Mouse (Mus musculus): ENCODE measurements around the gene Mast3.

The Mast3 gene

DNA sequence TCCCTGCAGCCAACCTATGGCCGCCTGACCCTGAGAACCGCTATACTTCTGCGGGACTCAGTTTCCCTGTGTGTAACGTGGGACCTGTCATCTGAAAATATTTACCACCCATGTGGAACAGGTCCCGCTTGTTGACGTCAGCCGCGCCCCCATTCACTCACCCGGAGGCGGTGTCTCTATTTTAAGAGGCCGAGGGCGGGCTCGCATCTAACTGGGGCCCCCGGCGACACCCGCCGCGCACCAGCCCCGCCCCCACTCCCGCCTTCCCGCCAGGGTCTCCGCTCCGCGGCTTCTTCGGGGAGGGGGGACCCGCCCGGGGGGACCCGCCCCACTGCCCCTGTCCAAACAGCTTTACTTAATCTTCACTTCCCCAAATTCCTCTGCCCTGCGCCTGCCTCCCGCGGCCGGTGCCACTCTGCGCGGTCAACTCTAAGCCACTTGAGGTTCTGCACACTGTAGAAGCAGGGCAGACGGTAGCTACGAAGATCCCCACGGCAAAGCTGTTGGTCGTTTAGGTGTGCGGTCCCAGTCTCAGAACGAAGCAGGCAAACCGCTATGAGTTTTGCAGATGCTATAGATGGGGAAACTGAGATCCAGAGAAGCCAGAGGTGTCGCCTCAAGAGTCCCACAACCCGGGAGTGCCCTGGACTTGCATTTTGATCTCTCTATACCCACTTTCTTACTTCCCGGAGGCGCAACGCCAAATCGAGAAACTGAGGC is 933 bp downstream of the Mast3 start:
- peak in 1 of 2 experiments; percentile 52 for DNase-seq (ENCODE audit: low read depth in 1 of 2, low spot score in 2 of 2)

DNA sequence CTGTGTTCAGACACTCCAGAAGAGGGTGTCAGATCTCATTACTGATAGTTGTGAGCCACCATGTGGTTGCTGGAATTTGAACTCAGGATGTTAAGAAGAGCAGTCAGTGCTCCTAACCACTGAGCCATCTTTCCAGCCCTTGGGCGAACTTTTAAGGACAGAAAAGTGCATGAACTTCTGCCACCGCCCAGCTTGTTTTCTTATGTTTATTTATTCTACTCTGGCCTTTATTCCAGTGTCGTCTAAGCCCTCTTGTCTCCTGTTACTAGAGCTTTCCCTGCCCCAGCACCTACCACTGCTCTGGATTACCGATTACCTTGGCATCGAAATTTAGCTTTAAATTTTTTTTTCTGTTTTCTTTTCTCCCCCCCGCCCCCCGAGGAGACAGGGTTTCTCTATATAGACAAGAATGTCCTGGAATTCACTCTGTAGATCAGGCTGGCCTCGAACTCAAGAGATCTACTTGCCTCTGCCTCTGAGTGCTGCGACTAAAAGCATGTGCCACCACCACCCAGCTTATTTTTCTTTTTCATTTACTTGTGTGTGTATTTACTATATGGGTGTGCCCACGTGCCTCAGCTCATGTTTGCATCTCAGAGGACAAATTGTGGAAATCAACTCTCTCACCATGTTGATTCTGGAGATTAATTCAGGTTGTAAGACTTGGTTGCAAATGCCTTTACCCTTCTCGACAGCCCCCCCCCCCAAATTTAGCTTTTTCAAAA is 1.9 kb downstream of the Mast3 start:
- no peak for DNase-seq (ENCODE audit: low read depth in 1 of 2, low spot score in 2 of 2)

DNA sequence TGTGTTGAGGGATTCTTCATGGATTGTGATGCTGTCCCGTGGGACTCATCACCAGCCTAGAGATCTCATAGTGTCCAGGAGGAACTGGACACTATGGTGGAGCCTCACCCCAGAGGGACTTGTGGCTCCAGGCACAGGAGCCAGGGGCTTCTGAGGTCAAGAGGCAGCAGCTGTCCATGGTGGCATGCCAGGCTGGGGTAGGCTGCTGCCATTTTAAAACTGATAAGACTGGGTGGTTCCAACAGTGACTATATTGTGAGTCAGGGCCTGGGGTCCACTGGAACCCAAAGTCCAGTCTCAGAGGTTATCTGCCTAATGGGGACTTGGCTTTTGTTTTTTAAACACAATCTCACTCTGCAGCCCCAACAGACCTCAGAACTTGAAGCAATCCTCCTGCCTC is 3.0 kb downstream of the Mast3 start:
- DNase-seq (ENCODE audit: low read depth in 1 of 2, low spot score in 2 of 2): no peak

DNA sequence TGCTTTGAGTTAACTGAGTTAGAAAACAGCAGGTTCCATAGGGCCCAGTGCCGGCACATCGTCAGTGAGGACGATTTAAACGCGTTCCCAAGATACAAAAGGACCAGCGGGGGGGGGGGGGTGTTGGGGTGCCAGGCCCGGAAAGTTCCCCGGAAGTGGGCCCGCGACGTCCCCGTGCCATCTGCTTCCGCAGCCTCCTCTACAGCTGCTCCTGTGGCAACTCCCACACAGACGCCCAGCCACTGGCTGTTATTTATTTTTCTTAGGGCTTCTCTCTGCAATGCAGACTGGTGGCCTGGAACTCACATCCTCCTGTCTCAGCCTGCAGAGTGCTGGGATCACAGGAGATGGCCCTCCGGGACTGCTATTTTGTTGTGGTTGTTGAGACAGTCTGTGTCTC is 3.7 kb downstream of the Mast3 start:
- no peak for DNase-seq (ENCODE audit: low read depth in 1 of 2, low spot score in 2 of 2)

DNA sequence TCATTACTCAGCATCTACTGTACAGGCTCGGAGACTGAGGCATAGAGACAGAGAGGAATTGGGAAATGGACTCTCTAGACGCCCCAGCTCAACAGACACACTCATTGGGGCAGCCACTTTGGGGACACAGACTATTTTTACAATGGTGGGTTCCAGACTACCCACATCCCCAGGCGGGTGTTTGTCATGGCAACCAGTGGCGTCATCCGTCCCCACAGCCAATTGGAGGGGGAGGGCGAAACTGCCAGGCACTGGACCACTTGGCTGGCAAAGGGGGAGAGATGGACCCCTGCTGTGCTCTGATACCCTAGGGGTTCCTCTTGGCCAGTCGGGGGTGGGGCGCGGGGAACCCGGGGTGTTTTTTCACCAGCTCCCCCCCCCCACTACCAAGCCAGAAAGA is 4.2 kb downstream of the Mast3 start:
- DNase-seq (ENCODE audit: low read depth in 1 of 2, low spot score in 2 of 2): no peak

DNA sequence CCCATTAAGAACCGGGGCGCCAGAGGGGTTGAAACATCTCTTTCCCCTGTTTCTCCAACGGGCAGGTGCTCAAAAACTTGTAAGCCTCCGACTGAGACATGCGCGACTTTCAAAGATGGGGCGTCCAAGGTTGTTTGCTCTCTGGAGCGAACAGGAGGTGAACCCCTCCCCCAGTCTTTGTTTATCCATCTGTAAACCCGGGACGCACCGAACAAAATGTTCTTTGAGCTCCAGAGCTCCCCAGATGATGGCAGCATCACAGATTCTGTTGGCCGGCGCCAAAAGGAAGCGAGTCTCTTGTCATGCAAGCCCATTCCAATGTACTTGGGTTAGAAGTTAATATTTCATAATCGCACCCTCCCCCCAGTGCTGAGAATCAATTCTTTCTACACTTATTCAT is 6.6 kb downstream of the Mast3 start:
- no peak for DNase-seq (ENCODE audit: low read depth in 1 of 2, low spot score in 2 of 2)

DNA sequence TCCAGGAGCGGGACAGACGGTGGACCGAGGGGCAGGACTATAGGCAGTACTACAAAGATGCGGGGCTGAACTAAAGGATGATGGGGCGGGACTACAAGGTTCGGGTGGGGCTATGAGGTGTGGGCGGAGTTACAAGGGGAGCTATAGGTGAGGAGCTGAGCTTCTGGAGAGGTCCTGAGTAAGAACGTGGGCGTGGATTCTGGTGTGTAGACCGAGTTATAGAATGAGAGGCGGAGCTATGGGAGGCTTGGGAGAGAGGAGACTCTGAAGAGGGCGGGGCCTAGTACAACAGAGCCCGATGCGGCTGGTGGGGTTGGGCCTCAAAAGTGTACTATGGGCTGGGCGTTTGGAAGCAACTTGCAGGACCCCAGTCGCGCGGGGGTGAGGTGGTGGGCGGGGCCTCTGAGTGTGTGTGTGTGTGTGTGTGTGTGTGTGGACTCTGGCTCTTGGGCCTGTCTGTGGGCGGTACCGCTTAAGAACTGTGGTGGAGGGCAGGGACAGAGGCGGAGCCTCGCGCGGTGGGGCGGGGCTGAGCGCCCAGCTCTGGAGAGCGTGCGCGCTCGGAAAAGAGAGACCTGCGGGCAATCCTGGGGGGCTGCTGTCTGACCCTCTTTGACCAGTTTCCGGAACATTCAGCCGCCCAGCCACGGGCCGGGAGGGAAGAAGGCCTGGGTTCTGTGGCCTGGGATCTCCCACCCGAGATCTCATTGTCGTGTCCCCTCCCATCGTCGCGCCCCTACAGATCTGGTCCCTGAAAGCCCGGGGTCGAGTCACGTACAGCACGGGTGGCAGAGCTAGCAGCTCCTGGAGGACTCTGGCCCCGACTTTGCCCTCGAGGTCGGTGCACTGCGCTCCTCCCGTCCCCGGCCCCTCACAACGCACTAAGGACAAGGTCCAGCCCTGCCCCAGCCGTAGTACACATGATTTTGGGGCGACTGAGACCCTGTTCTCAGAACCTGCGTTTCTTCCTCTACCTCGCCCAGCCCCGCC is 7.5 kb downstream of the Mast3 start:
- DNase-seq (ENCODE audit: low read depth in 1 of 2, low spot score in 2 of 2): peak in 1 of 2 experiments; percentile 67

DNA sequence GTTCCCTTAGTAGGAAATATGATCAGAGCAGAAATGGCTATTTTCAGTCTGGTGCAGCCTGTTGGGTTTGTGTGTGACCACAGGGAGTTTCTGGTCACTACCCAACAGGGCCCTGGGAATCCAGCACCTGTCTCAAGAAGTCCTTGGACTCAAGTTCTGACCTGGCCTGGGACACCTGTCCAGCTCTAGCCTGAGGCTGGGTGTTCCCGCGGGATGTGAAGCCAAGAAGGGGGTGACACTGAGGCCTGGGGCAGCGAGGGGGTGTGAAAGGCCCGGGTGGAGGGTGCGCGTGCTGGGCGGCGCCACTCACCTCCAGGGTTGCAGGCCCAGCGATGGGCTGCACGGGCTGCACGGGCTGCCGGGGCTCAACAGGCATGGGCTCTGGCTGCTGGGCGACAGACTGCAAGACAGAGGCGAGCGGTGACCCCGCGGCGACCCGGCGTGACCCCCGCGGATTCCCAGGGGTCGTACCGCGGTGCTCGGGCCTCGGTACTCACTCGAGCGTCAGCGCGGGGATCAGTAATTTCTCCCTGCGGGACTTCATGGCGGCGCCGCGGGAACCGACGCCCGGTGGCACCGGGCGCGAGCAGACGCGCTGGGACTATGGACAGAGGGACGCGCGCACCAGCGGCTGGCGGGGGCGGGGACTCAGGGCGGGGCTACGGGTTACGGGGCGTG is 8.3 kb downstream of the Mast3 start:
- no peak for DNase-seq (ENCODE audit: low read depth in 1 of 2, low spot score in 2 of 2)

DNA sequence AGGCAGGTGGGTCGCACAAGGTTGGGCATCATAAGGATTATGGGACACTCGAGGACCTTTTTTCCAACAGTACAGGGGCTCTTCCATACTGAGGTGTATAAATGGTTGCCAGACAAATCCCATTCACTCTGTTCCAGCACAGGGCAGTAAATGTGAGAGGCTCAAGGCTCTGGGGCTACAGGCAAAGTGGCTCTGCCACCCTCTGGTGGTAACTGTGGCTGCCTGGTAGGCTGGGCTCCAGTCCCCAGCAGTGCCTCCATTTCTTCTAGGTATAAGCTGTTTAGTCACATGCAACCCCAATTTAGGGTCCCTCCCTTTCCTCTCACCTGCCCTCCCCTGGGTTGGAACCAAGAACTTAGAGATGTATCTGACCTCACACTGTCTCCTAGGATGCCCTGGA is 9.5 kb downstream of the Mast3 start:
- DNase-seq (ENCODE audit: low read depth in 1 of 2, low spot score in 2 of 2): no peak

DNA sequence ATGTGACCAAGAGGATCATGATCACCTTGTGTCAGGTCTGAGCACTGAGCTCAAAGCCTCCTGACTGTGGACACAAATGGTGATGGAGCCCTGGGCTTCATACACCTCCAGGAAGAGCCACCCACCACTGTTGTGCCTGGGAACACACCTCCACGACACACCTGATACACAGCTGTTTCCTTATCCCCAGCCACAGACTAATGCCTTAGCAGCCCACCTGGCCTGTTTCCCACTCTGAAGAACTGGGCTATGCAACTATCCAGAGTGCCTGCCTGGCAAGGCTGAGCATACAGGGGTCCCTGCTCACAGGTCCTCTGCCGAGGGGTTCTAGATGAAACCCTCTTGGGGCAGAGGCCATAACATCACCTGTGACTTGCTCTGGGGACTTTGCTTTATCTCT is 10.6 kb downstream of the Mast3 start:
- DNase-seq (ENCODE audit: low read depth in 1 of 2, low spot score in 2 of 2): no peak

DNA sequence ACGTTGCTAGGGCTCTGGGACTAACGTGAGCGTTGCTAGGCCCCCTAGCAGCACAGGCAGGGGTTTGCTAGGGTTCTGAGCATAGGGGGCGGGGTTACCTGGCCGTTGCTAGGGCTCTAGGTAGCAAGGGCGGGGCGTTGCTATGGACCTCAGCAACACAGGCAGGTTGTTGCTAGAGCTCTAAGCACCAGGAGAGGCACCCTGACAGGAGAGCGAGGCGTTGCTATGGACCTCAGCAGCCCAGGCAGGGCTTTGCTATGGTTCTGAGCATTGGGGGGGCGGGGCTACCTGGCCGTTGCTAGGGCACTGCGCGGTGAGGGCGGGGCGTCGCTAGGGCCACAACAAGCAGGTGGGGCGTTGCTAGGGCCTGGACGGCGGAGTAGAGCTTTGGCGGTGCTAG is 12.2 kb downstream of the Mast3 start:
- DNase-seq (ENCODE audit: low read depth in 1 of 2, low spot score in 2 of 2): peak in 1 of 2 experiments; percentile 41

DNA sequence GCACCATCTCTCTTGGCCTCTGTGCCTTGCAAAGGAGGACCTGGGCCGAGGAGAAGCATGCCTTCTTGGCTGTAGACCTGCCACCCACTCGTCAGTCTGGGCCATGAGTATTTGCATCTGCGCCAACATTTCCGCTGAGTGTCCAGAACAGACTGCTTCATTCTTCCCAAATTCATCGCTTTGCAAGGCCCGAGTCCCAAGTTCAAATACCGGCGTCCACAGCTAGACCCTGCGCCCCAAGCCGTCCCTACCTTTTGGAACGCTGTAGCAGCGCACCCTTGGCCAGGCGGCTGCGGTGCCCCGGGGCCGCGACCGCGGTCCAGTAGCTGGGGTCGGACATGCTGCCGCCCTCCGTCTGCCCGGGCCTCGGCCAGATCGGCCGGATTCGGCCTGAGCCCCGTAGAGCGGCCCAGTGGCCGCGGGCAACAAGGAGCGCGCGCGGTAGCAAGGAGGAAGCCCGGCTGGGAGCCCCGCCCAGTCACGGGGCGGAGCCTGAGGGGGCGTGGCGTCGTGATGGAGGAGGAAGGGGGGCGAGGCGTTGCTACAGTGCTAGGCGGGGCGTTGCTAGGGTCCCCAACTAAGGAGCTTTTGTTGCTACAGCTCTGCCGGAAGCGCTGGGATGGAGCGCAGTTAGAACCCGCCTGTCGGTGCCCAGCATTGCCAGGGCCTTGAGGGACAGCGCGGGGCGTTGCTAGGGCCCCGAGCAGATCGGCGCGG is 12.7 kb downstream of the Mast3 start:
- DNase-seq (ENCODE audit: low read depth in 1 of 2, low spot score in 2 of 2): peak; percentile 91 to 98

DNA sequence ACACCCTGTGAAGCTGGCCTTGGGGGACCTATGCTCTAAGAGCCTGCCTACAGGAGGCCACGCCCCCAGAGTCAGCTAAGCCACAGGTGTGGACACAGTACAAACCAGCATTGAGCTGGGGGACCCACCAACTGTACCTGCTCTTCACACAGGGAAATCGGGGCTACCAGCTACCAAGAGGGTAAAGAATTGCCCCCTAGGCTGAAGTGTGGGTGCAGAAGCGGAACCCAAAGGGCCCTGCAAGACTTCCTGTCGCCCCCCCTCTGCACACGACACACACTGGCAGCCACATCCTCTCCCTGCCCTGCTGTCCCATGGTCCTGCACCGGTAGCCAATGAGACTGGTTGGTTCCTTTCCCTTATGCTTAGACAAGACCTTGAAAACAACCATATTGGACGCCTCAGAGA is 13.6 kb downstream of the Mast3 start:
- DNase-seq (ENCODE audit: low read depth in 1 of 2, low spot score in 2 of 2): peak in 1 of 2 experiments; percentile 64

DNA sequence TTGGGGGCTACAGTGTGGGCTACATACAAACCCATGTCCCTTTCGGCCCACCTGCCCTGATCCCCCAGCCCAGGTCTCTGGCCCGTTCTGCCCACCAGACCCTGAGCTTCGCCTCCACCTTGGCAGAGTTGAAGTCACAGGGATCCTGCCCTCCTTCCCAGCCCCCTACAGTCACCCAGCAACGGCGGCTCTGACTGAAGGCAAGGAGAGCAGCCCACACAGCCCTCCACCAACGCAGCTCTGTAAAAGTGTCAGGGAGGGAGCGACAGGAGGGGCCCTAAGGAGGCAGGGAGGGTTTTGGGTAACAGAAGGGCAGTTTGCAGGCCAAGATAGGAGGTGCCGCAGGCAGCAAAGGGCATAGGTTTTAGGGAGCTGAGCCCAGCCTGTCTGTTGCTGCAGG is 14.0 kb downstream of the Mast3 start:
- DNase-seq (ENCODE audit: low read depth in 1 of 2, low spot score in 2 of 2): no peak

DNA sequence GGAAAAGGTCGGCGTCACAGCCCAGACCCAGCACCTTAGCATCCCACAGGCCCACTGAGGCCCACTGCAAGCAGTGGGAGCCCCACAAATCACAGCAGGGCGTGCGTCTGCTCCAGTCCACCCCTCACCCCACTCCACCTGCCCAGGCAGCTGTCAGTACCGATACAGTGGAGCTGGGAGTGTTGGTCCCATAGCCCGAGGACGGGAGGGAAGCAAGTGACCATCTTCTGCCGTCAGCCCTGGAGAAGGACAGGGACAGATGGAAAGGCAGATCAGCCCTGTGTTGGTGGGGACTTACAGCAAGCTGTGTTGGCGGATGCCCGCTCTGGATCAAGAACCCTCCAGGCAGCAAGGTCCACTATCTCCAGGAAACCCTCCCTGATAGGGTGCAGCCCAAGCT is 15.8 kb downstream of the Mast3 start:
- DNase-seq (ENCODE audit: low read depth in 1 of 2, low spot score in 2 of 2): no peak

DNA sequence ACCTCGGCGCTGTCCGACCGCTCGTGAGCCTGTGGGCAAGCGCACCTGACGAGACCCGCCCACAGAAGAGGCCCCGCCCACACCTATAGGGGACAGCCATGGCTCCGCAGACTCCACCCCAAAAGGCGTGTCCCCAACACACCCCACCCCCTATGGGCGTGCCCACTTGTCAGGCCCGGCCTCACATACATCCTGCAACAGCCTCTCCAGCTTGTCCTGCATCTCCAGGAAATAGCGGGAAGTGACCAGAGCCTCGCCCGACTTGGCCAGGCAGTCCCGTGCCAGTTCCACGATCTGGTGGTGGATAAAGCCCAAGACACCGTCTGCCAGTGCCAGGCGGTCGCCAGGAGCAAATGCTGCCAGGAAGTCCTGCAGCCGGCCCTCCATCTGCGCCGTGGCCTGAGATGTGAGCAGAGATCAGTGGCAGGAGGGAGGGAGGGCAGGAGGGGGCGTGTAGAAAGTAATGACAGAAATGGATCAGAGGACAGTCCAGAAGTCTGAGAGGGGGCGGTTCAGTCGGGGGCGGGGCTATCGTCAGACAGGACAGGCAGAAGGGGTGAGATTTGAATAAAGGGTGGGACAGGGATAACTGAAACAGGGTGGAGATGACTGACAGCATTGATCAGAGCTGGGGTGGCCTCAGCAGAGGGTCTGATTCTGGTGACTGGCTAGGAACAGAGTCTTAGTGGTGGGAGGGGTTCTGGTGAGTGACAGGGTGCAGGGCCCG is 16.8 kb downstream of the Mast3 start:
- no peak for DNase-seq (ENCODE audit: low read depth in 1 of 2, low spot score in 2 of 2)

DNA sequence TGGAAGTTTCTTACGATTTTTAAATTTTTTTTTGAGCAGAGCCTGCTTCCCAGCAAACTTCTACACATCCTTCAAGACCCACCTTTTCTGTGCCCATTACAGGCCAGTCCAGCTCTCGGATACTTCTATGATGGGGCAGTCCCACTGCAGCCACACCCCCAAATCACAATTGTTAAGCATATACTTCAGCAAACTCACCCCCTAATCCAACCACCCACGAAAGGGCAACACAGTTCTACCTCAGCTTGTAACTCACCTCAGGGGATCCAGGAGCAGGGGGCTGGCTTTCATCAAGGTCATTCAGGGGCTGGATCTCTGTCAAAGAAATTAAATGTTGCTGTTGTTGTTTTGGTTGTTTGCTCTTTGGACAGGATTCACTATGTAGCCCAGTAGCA is 17.8 kb downstream of the Mast3 start:
- no peak for DNase-seq (ENCODE audit: low read depth in 1 of 2, low spot score in 2 of 2)

DNA sequence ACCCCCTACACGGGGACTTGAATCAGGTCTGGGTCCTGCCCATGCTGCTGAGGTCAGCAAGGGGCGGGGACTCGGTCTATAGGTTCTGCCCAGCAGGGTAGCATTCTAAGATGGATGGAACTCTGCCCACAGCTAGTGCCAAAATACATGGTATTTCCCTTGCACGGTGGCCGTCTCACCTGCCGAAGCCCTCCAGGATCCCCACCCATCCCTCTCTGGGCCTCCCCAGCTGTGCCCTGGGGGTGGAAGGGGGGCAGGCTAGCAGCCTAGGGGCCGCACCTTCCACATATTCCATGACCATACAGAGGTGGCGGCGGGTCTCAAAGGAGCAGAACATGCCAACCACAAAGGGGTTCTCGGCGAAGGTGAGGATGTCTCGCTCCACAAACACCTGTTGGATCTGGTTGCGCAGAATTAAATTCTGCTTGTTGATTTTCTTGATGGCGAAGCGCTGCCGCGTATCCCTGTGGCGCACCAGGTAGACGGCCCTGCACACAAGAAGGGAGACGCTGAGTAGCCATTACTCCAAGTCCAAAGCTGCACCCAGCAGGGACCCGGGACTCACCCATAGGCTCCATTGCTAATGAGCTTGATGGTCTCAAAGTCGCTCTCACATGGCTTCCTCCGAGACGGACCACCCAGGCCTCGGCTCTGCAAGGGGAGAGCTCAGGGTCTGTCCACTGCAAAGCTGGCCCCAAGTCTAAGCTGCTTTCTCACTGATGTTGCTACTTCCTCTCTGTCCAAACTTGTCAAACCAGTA is 18.4 kb downstream of the Mast3 start:
- DNase-seq (ENCODE audit: low read depth in 1 of 2, low spot score in 2 of 2): no peak

DNA sequence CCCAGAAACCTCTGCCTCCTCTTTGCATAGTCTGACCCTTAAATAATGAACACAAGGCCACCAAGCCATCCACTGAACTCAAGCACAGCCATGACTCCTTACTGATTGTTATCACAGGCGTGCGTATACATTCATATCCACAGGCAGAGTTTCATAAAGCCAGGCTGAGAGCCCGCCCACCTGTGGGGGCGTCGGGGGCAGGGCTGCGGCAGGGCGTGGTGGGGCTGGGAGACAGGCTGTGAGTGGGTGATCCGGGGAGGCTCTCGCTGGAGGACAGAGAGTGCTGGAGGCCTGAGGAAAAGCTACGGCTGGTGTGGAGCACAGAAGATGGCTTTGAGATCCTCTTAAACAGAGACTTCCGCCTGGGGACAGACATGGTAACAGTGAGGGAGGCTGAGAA is 24.8 kb downstream of the Mast3 start:
- DNase-seq (ENCODE audit: low read depth in 1 of 2, low spot score in 2 of 2): no peak
